Mouse (Mus musculus): ENCODE data around the gene Pax8. TPM values are rescaled to one million over a fixed set of nuclear protein-coding genes. Genes with fewer than 3 reads are reported as not detected.

The Pax8 gene
- polyA plus RNA-seq, 1 experiment from 2014 or later = 134 TPM

DNA sequence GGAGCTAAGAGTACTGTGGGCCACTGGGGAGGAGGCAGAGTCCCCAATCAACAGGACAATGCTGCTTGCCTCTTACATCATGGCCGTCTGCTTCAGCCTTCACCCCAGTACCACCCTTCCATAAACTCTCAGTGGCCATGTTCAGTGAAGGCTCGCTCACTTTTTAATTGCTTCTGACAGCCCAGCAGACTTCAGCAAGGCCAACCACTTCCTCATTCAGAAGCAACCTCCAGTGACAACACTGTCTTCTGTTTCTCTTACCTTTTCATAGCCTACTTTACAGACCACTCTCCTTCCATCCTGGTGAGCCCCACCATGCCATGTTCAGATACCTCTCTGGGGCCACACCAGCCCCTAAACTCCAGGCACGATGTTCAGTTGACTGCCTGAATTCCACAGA is 91.8 kb downstream of the Pax8 start:
- no peaks in the 10 kb centered on the region for H3K4me1 ChIP-seq (ENCODE audit: insufficient read depth, low read length)
- H3K4me3 ChIP-seq (ENCODE audit: low read length) = no peak overlapping the region
- no peaks in the 10 kb centered on the region for H3K9me3 ChIP-seq (ENCODE audit: low read length)
- no peaks in the 10 kb centered on the region for H3K27me3 ChIP-seq (ENCODE audit: insufficient read depth, low read length)
- H3K9ac ChIP-seq (replicated peaks; ENCODE audit: low read length) = no peak overlapping the region
- H3K36me3 ChIP-seq (ENCODE audit: insufficient read depth, low read length) = no peaks in the 10 kb centered on the region
- no peak overlapping the region for H3K27ac ChIP-seq (ENCODE audit: low read length)
- WGBS = 81% methylated on average over 3 of the region's 3 CpGs
- no peak for ATAC-seq (ENCODE audit: low FRiP score, low TSS enrichment)
- no peak overlapping the region for H3K4me2 ChIP-seq (replicated peaks; ENCODE audit: low read depth, low read length)

DNA sequence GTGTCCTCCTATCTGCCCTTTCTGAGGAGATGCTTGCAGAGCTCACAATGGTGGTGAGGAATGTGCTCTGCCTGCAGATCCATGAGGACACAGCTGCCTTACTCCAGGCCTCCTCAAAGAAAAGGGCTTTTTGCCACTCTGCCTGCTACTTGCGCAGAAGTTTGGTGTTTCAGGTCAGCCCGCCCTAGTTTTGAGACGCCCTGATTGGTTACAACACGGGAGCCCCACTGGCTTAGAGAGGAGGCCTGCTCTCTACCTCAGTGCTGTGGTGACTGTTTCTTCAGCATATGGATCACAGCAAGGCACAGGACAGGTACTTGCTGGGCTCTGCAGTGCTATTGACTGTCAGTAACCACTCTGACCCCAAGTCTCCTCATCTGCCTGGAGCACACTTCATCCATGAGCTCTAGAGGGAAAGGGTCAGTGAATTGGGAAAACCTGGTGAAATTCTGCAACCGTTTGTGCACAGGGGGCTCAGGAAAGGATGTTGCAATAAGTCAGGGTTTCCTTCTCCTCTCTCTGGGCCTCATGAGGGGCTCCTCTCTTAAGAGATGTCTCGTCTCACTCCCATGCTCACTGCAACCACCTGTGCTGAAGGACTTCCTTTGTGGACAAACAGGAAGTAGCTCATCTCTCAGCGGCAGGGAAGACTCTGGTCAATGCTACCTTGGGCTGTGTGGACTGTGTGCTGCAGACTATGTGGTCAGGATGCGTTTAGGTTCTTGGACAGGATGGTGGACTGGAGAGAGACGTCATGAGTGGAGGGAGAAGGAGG is 92.8 kb downstream of the Pax8 start:
- H3K9ac ChIP-seq (replicated peaks; ENCODE audit: low read length) = no peak overlapping the region
- no peak overlapping the region for H3K4me3 ChIP-seq (ENCODE audit: low read length)
- H3K36me3 ChIP-seq (ENCODE audit: insufficient read depth, low read length) = no peaks in the 10 kb centered on the region
- no peak overlapping the region for H3K27ac ChIP-seq (ENCODE audit: low read length)
- H3K27me3 ChIP-seq (ENCODE audit: insufficient read depth, low read length) = no peaks in the 10 kb centered on the region
- no peak overlapping the region for H3K4me2 ChIP-seq (replicated peaks; ENCODE audit: low read depth, low read length)
- ATAC-seq (ENCODE audit: low FRiP score, low TSS enrichment) = no peak; the same call in 1 of the 2 replicates
- no peaks in the 10 kb centered on the region for H3K4me1 ChIP-seq (ENCODE audit: insufficient read depth, low read length)
- WGBS = 80% methylated on average over 9 of the region's 9 CpGs
- H3K9me3 ChIP-seq (ENCODE audit: low read length) = no peaks in the 10 kb centered on the region

DNA sequence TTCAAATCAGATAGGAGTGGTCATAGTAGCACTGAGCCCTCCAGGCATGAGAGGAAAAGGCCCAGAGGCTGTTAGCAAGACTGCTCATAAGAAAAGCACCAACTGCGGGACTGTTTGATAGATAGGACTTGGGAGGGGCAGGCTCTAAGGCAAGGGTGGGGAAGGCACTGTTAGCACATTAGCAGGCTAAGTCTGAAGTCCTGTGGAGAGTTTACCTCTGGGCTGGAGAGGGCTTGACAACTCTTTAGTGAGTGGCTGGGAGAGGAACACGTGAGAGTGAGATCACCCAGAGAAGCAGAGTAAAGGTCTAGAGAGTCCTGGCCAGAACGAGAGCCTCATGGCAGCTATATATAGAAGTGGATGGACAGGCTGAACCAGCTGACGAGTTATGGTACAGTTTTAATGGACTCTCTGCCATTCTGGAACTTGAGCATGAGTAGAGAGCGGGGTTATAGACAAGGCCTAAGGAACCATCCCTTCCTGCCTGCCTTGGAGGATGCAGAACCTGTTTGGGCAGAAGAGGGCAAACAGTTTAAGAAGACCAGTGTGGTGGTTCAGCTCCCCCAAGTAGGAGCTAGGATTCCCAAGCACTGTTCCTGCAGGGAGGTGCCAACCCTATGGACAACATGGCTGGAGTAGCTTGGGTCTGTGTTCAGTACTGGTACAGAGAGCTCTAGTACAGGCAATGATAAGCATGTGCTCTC is 96.5 kb downstream of the Pax8 start:
- Histone ChIP-seq H3K4me2 (replicated peaks; ENCODE audit: low read depth, low read length) (no peak overlapping the region), H3K36me3 (ENCODE audit: insufficient read depth, low read length) (no peaks in the 10 kb centered on the region), H3K9me3 (ENCODE audit: low read length) (no peaks in the 10 kb centered on the region), H3K27ac (ENCODE audit: low read length) (no peak overlapping the region), H3K9ac (replicated peaks; ENCODE audit: low read length) (no peak overlapping the region), H3K27me3 (ENCODE audit: insufficient read depth, low read length) (no peaks in the 10 kb centered on the region), H3K4me3 (ENCODE audit: low read length) (no peak overlapping the region), H3K4me1 (ENCODE audit: insufficient read depth, low read length) (no peaks in the 10 kb centered on the region)
- WGBS = 73% methylated on average over 5 of the region's 5 CpGs
- no peak for ATAC-seq (ENCODE audit: low FRiP score, low TSS enrichment)

Other genes starting within 250 kb of the Pax8 start
- 0.15 TPM in 1 of 2 replicates, not detected in the other for gene Il1f5, start 198.6 kb downstream of the Pax8 start, polyA plus RNA-seq (2015; fragmentation: Nextera tagmentation; extraction: Ambion mirVana)
- gene Il1f10, start 184.4 kb downstream of the Pax8 start, polyA plus RNA-seq (2015; fragmentation: Nextera tagmentation; extraction: Ambion mirVana) = not detected in 2 replicates
- gene Il1rn, start 138.7 kb downstream of the Pax8 start, polyA plus RNA-seq (2015; fragmentation: Nextera tagmentation; extraction: Ambion mirVana) = 1.1 and 1.7 TPM in 2 replicates
- gene Psd4, start 108.0 kb downstream of the Pax8 start, polyA plus RNA-seq (2015; fragmentation: Nextera tagmentation; extraction: Ambion mirVana) = 2.4 and 3.1 TPM in 2 replicates

Data from kidney, embryonic 16.5 days (tissue).